ENCODE assay signal across 19 mouse cellular contexts in the genomic region with DNA sequence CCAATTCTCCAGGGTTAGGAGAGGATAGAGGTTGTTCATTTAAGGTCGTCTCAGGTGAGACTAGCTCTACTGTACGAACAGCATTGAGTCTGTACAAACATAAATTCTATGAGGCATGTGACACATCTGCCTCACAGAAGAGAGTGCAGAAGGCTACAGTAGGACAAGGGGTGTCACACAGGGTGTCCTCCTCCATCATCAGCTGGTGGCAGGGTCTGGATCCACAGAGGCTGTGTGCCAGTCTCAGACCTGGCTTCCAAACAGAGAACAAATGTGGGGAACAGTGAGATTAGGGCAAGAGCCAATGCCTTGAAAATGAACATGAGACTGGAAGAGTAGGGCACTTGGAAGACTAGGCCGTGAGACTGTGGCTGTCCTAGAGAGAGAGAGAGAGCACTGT. TPM values are rescaled to one million over a fixed set of nuclear protein-coding genes. Genes with fewer than 3 reads are reported as not detected.
DNase-seq lines count a peak whose midpoint lies in the region; ATAC-seq lines count a peak whose summit lies in the region.
"Had no signal": no experiment of that assay in that cellular context is flagged by ENCODE, and none has a peak within 500 bp of the region (broad histone marks: within the 10 kb centered on the region; RNA-seq: fewer than 3 reads in every experiment).

No protein-coding gene starts in this region.

- peaks cover 96% of the 10 kb centered on the region for H3K27me3 ChIP-seq in midbrain, embryonic 10.5 days (ENCODE audit: low read depth, poor library complexity, severe bottlenecking)
- peaks cover 17% of the 10 kb centered on the region; the same call in 1 of the 2 replicates for H3K27me3 ChIP-seq in midbrain, embryonic 16.5 days (ENCODE audit: control insufficient read depth, insufficient read depth, low read depth, low read length)
- peaks cover 56% of the 10 kb centered on the region for H3K27me3 ChIP-seq in embryonic facial prominence, embryonic 10.5 days (replicated peaks; ENCODE audit: low read depth, poor library complexity, severe bottlenecking)
- H3K27me3 ChIP-seq in intestine, embryonic 15.5 days (replicated peaks) = 0 out of 2 replicates have a peak, but pooled peaks cover 3% of the 10 kb centered on the region
- H3K27me3 ChIP-seq: embryonic facial prominence, embryonic 12.5 days had no signal

- peak; percentile 10 for DNase-seq in midbrain, embryonic 10.5 days (ENCODE audit: low spot score)
- peak; percentile 8 for DNase-seq in embryonic facial prominence, embryonic 10.5 days (ENCODE audit: low spot score)
- DNase-seq in induced T-regulatory cell, adult 2 months (ENCODE audit: low read depth) = peak; percentile 3
- no peak for DNase-seq in right cerebral cortex, postnatal 14 days
- DNase-seq: adrenal gland, adult 2 months; adrenal gland, postnatal 10 days; adrenal gland, postnatal 25 days; cerebellum, adult 11 months; cerebellum, adult 18-20 months; cerebellum, adult 8-10 months; cerebellum, adult 9-11 months; cerebellum, postnatal 14 days; cerebellum, postnatal 36 days; embryo, embryonic 11 days had no signal

- ATAC-seq in midbrain, embryonic 16.5 days = no peak
- no peak for ATAC-seq in intestine, embryonic 15.5 days
- ATAC-seq: forebrain, embryonic 13.5 days; forebrain, embryonic 15.5 days had no signal

- no peak overlapping the region for H3K4me3 ChIP-seq in midbrain, embryonic 10.5 days
- H3K4me3 ChIP-seq in midbrain, embryonic 16.5 days (ENCODE audit: low read depth, low read length) = no peak overlapping the region
- H3K4me3 ChIP-seq in embryonic facial prominence, embryonic 10.5 days = no peak overlapping the region
- H3K4me3 ChIP-seq in intestine, embryonic 15.5 days (replicated peaks) = no peak overlapping the region
- H3K4me3 ChIP-seq: embryonic facial prominence, embryonic 12.5 days; forebrain, embryonic 13.5 days; forebrain, embryonic 15.5 days had no signal

- no peaks in the 10 kb centered on the region for H3K36me3 ChIP-seq in midbrain, embryonic 10.5 days
- H3K36me3 ChIP-seq in midbrain, embryonic 16.5 days (ENCODE audit: control insufficient read depth, insufficient read depth, low read length) = no peaks in the 10 kb centered on the region
- H3K36me3 ChIP-seq in embryonic facial prominence, embryonic 10.5 days (replicated peaks) = no peaks in the 10 kb centered on the region
- H3K36me3 ChIP-seq in intestine, embryonic 15.5 days = no peaks in the 10 kb centered on the region
- H3K36me3 ChIP-seq: embryonic facial prominence, embryonic 12.5 days; forebrain, embryonic 15.5 days had no signal

- H3K9me3 ChIP-seq in midbrain, embryonic 10.5 days (replicated peaks) = no peaks in the 10 kb centered on the region; the same call in 1 of the 2 replicates
- no peaks in the 10 kb centered on the region for H3K9me3 ChIP-seq in midbrain, embryonic 16.5 days (replicated peaks; ENCODE audit: control insufficient read depth, low read length, poor library complexity, severe bottlenecking)
- H3K9me3 ChIP-seq in embryonic facial prominence, embryonic 10.5 days = no peaks in the 10 kb centered on the region
- H3K9me3 ChIP-seq in intestine, embryonic 15.5 days = no peaks in the 10 kb centered on the region
- H3K9me3 ChIP-seq: embryonic facial prominence, embryonic 12.5 days; forebrain, embryonic 13.5 days; forebrain, embryonic 15.5 days had no signal

- peaks cover 12% of the 10 kb centered on the region for H3K4me1 ChIP-seq in midbrain, embryonic 10.5 days
- H3K4me1 ChIP-seq in midbrain, embryonic 16.5 days (ENCODE audit: control insufficient read depth, insufficient read depth, low read length) = no peaks in the 10 kb centered on the region
- peaks cover 46% of the 10 kb centered on the region for H3K4me1 ChIP-seq in embryonic facial prominence, embryonic 10.5 days
- H3K4me1 ChIP-seq in intestine, embryonic 15.5 days (replicated peaks) = no peaks in the 10 kb centered on the region; the same call in 1 of the 2 replicates

- 93% methylated on average over 3 of the region's 3 CpGs for WGBS in midbrain, embryonic 10.5 days
- WGBS in midbrain, embryonic 16.5 days = 97% methylated on average over 3 of the region's 3 CpGs
- 89% methylated on average over 3 of the region's 3 CpGs for WGBS in embryonic facial prominence, embryonic 10.5 days
- WGBS in intestine, embryonic 15.5 days = 85% methylated on average over 3 of the region's 3 CpGs

- no peak overlapping the region for H3K9ac ChIP-seq in midbrain, embryonic 16.5 days (ENCODE audit: low read depth, low read length)
- H3K9ac ChIP-seq in intestine, embryonic 15.5 days = no peak overlapping the region
- H3K9ac ChIP-seq: embryonic facial prominence, embryonic 12.5 days; forebrain, embryonic 13.5 days; forebrain, embryonic 15.5 days had no signal

- H3K27ac ChIP-seq in midbrain, embryonic 10.5 days (replicated peaks) = no peak overlapping the region
- no peak overlapping the region for H3K27ac ChIP-seq in midbrain, embryonic 16.5 days (ENCODE audit: low read length)
- H3K27ac ChIP-seq in embryonic facial prominence, embryonic 10.5 days (replicated peaks) = no peak overlapping the region
- no peak overlapping the region for H3K27ac ChIP-seq in intestine, embryonic 15.5 days
- H3K27ac ChIP-seq: embryonic facial prominence, embryonic 12.5 days; forebrain, embryonic 13.5 days; forebrain, embryonic 15.5 days had no signal

- no peak overlapping the region for H3K4me2 ChIP-seq in midbrain, embryonic 16.5 days (ENCODE audit: low read length)
- H3K4me2 ChIP-seq in intestine, embryonic 15.5 days (replicated peaks) = no peak overlapping the region
- H3K4me2 ChIP-seq: embryonic facial prominence, embryonic 12.5 days; forebrain, embryonic 13.5 days; forebrain, embryonic 15.5 days had no signal

RNA-seq across cellular contexts. Expression of a gene that starts 48.4 kb away (rescaled TPM):
- polyA plus RNA-seq in midbrain, embryonic 10.5 days (2016; fragmentation: Nextera tagmentation; extraction: Ambion mirVana) = 1.1 and 1.2 TPM in 2 replicates
- polyA plus RNA-seq in midbrain, embryonic 16.5 days (2015; fragmentation: Nextera tagmentation; extraction: Ambion mirVana) = 1.0 and 1.2 TPM in 2 replicates
- polyA plus RNA-seq in embryonic facial prominence, embryonic 10.5 days (2016; fragmentation: Nextera tagmentation; extraction: Ambion mirVana) = 0.79 and 0.88 TPM in 2 replicates
- polyA plus RNA-seq in intestine, embryonic 15.5 days (2015; fragmentation: Nextera tagmentation; extraction: Ambion mirVana) = 1.8 TPM in 2 replicates
